Mouse (Mus musculus): Measurements from ENCODE around the gene Arhgap15. TPM values are rescaled to one million over a fixed set of nuclear protein-coding genes. Genes with fewer than 3 reads are reported as not detected.

The Arhgap15 gene
- total and polyA plus RNA-seq, 3 experiments: 16.6 to 40.3 (median 19.8) TPM

- peak overlapping the region; percentile 63; the same call in 1 of the 2 replicates for H3K9ac ChIP-seq (ENCODE audit: insufficient read depth, low read depth)
- no peaks in the 10 kb centered on the region for H3K79me2 ChIP-seq (replicated peaks; ENCODE audit: control insufficient read depth, extremely low read depth, insufficient read depth, poor library complexity, severe bottlenecking)
- H3K4me2 ChIP-seq (ENCODE audit: insufficient read depth, low read depth, poor library complexity, severe bottlenecking): peak overlapping the region; percentile 95
- in situ Hi-C loops (cut with MboI; ENCODE audit: low pct_ligation_motif_present, low pct_unique_long_range_greater_than_20kb, low sequenced_read_pairs) (loop anchor here (25.0 kb wide), 1 partner anchor 599 kb away; no protein-coding TSS in a partner anchor), dilution Hi-C loops (cut with MboI; ENCODE audit: extremely low pct_ligation_motif_present, extremely low pct_unique_long_range_greater_than_20kb, low sequenced_read_pairs) (no loop called here)
- H3K36me3 ChIP-seq (replicated peaks in 1 of 2; ENCODE audit: control insufficient read depth in 1 of 2, insufficient read depth in 1 of 2, low read length in 1 of 2): no peaks in the 10 kb centered on the region
- H3K4me3 ChIP-seq (replicated peaks in 1 of 3; ENCODE audit: low read depth in 2 of 3, low read length in 2 of 3, poor library complexity in 1 of 3): peak overlapping the region in 2 of 3 experiments; percentile 25 to 26
- no peaks in the 10 kb centered on the region for H3K27me3 ChIP-seq (replicated peaks)
- peaks cover 3 to 24% of the 10 kb centered on the region in 2 experiments; a peak in 3 of 4 replicates for H3K4me1 ChIP-seq (ENCODE audit: control insufficient read depth in 1 of 2, insufficient read depth in 2 of 2)
- peak overlapping the region; percentile 87 for H3K27ac ChIP-seq (ENCODE audit: insufficient read depth, low read depth)
- H3K9me3 ChIP-seq (replicated peaks; ENCODE audit: low read length): no peaks in the 10 kb centered on the region
- TF ChIP-seq HCFC1 (IDR thresholded peaks at IDR 0.05; ENCODE audit: low read depth, low read length) (peak; percentile 41; the same call in 1 of the 2 replicates), UBTF (IDR thresholded peaks at IDR 0.05; ENCODE audit: low read depth, low read length) (0 out of 2 replicates have a peak, but pooled peaks have one; percentile 21), NRF1 (IDR thresholded peaks at IDR 0.05; ENCODE audit: low read depth, low read length) (no peak), MYC (IDR thresholded peaks at IDR 0.05; ENCODE audit: low read depth, low read length) (peak; percentile 85), EP300 (IDR thresholded peaks at IDR 0.05; ENCODE audit: low read length) (peak; percentile 78), GABPA (IDR thresholded peaks at IDR 0.05; ENCODE audit: insufficient replicate concordance, low read depth, low read length) (no peak), KAT2A (IDR thresholded peaks at IDR 0.05; ENCODE audit: insufficient replicate concordance, low read length) (no peak), E2F4 (IDR thresholded peaks at IDR 0.05; ENCODE audit: insufficient replicate concordance, low read depth, low read length) (no peak), TBP (conservative IDR thresholded peaks at IDR 0.05; ENCODE audit: low read depth, low read length) (peak; percentile 84), CHD2 (IDR thresholded peaks at IDR 0.05; ENCODE audit: low read length) (0 out of 2 replicates have a peak, but pooled peaks have one; percentile 5), POLR2A (IDR thresholded peaks at IDR 0.05; ENCODE audit: low read depth, low read length) (peak; percentile 57), RAD21 (IDR thresholded peaks at IDR 0.05; ENCODE audit: low read depth, low read length) (no peak; the same call in 1 of the 2 replicates), RCOR1 (conservative IDR thresholded peaks at IDR 0.05; ENCODE audit: low read depth, low read length) (no peak), BHLHE40 (IDR thresholded peaks at IDR 0.05; ENCODE audit: low read depth, low read length) (peak; percentile 21; the same call in 1 of the 2 replicates), MAFK (IDR thresholded peaks at IDR 0.05; ENCODE audit: insufficient replicate concordance, low read length) (peak; percentile 53; the same call in 1 of the 2 replicates), ZNF384 (IDR thresholded peaks at IDR 0.05; ENCODE audit: low read depth, low read length) (no peak), PAX5 (IDR thresholded peaks at IDR 0.05; ENCODE audit: low read length) (no peak), ZMIZ1 (IDR thresholded peaks at IDR 0.05; ENCODE audit: low read depth, low read length) (no peak), MAZ (IDR thresholded peaks at IDR 0.05; ENCODE audit: low read depth, low read length) (no peak), USF2 (conservative IDR thresholded peaks at IDR 0.05; ENCODE audit: low read depth, low read length) (no peak), TCF12 (IDR thresholded peaks at IDR 0.05; ENCODE audit: low read depth, low read length) (peak; percentile 36), CTCF (conservative IDR thresholded peaks at IDR 0.05 in 1 of 2, IDR thresholded peaks at IDR 0.05 in 1 of 2; ENCODE audit: low read depth in 2 of 2, low read length in 2 of 2) (no peak), JUND (conservative IDR thresholded peaks at IDR 0.05; ENCODE audit: low read depth, low read length) (peak; percentile 77; the same call in 1 of the 2 replicates), IRF4 (IDR thresholded peaks at IDR 0.05; ENCODE audit: low read depth, low read length) (peak; percentile 92), POLR2AphosphoS2 (IDR thresholded peaks at IDR 0.05; ENCODE audit: low read depth, low read length) (no peak), ZC3H11A (IDR thresholded peaks at IDR 0.05; ENCODE audit: low read depth, low read length) (no peak), JUN (IDR thresholded peaks at IDR 0.05; ENCODE audit: insufficient read depth, low read depth, low read length) (peak; percentile 79), MXI1 (IDR thresholded peaks at IDR 0.05; ENCODE audit: low read depth, low read length) (no peak), ZKSCAN1 (IDR thresholded peaks at IDR 0.05; ENCODE audit: borderline replicate concordance, low read depth, low read length) (no peak), CHD1 (IDR thresholded peaks at IDR 0.05; ENCODE audit: low read depth, low read length) (no peak; the same call in 1 of the 2 replicates), NELFE (IDR thresholded peaks at IDR 0.05; ENCODE audit: low read depth, low read length) (0 out of 2 replicates have a peak, but pooled peaks have one; percentile 12), USF1 (IDR thresholded peaks at IDR 0.05; ENCODE audit: low read depth, low read length) (no peak), ETS1 (conservative IDR thresholded peaks at IDR 0.05; ENCODE audit: low read depth, low read length) (peak; percentile 73; the same call in 1 of the 2 replicates), SMC3 (IDR thresholded peaks at IDR 0.05; ENCODE audit: low read depth, low read length) (no peak), MAX (IDR thresholded peaks at IDR 0.05; ENCODE audit: low read length) (0 out of 2 replicates have a peak, but pooled peaks have one; percentile 19), SIN3A (IDR thresholded peaks at IDR 0.05; ENCODE audit: low read length) (peak; percentile 41; the same call in 1 of the 2 replicates), ELF1 (IDR thresholded peaks at IDR 0.05; ENCODE audit: low read depth, low read length) (no peak; the same call in 1 of the 2 replicates), MEF2A (IDR thresholded peaks at IDR 0.05; ENCODE audit: borderline replicate concordance, low read depth, low read length) (peak; percentile 91)
- DNase-seq (ENCODE audit: extremely low read depth): peak; percentile 67
Observed at GRCm38 (mm10) chr2:43738562-43739112, 10.0 kb upstream of the Arhgap15 start.

All from CH12.LX (cell line).